Mouse (Mus musculus) cerebellum, postnatal 36 days (tissue): ENCODE data around the gene Kat2b.
"Not testable (repeated sequence)": the region's sequence is repeated elsewhere in the genome, so short reads cannot be mapped to it uniquely, and the experiment has no call there.

Experiments
- DNase-seq, 2 experiments: peaks; one replicate each; pipeline ENCODE4 v3.0.0; 2021 to 2022; ENCODE audit warnings: mixed read lengths in 2 of 2

Kat2b gene

DNA sequence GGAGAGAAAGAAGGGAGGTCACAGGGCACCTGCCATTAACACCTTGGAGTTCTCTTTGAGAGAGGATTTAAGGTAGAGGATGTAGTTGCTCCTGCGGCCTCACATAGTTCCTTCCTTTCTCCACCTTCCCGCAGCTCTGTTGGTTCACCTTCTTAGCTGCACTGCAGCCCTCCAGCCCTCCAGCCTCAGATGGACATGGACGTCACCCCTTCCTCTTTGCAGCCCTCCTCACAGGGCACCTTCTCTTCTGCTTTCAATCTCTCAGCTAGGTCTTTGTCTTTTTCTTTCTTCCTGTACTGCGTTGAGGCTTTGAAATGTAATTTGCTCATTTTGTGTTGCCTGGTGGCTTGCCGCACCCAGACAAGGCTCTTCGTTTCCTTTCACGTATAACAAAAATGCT lies 36.6 kb downstream of the Kat2b start:
- not testable (repeated sequence) for DNase-seq

DNA sequence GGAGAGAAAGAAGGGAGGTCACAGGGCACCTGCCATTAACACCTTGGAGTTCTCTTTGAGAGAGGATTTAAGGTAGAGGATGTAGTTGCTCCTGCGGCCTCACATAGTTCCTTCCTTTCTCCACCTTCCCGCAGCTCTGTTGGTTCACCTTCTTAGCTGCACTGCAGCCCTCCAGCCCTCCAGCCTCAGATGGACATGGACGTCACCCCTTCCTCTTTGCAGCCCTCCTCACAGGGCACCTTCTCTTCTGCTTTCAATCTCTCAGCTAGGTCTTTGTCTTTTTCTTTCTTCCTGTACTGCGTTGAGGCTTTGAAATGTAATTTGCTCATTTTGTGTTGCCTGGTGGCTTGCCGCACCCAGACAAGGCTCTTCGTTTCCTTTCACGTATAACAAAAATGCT lies 39.4 kb downstream of the Kat2b start:
- DNase-seq = not testable (repeated sequence)

DNA sequence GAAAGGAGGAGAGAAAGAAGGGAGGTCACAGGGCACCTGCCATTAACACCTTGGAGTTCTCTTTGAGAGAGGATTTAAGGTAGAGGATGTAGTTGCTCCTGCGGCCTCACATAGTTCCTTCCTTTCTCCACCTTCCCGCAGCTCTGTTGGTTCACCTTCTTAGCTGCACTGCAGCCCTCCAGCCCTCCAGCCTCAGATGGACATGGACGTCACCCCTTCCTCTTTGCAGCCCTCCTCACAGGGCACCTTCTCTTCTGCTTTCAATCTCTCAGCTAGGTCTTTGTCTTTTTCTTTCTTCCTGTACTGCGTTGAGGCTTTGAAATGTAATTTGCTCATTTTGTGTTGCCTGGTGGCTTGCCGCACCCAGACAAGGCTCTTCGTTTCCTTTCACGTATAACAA lies 42.3 kb downstream of the Kat2b start:
- DNase-seq = not testable (repeated sequence)

DNA sequence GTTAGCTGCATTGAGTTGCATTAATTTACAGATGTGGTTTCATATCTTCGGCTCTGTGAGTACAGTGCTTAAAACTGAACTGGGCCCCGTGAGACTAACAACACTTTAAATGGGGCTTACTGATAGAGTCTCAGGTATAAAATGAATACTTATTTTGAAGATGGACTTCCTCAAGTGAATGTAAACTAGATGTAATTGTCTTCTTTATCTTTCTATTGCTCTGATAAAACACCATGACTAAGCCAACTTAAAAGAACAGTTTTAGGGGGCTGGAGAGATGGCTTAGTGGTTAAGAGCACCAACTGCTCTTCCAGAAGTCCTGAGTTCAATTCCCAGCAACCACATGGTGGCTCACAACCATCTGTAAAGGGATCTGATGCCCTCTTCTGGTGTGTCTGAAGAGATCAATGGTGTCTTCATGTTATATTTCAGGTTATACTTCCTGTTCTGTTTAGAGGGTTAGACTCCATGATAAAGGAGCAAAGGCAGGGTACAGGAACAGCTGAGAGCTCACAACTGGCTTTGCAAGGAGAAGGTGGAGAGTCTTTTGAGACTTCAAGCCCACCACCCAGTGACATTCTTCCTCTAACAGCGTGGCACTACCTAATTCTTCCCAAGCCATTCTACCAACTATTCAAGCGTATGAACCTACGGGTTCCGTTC lies 50.8 kb downstream of the Kat2b start:
- no peak for DNase-seq

DNA sequence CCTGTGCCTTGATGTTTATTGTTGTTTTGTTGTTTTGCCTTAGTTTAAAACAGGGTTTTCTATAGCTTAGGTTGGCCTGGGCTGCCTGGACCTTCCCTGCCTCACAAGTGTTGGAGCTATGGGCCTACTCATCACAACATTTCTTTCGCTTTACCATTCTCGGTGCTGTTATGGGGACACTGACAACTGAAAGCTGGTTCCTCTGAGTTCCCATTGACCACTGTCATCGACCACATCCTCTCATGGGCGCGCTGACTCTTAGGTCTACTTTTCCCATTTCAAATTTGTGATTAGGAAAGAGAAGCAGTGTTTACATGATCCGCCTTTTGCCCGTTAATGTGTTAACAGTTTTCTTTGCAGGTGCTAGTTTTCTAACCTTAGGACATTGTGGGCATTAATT lies 51.7 kb downstream of the Kat2b start:
- DNase-seq = no peak

DNA sequence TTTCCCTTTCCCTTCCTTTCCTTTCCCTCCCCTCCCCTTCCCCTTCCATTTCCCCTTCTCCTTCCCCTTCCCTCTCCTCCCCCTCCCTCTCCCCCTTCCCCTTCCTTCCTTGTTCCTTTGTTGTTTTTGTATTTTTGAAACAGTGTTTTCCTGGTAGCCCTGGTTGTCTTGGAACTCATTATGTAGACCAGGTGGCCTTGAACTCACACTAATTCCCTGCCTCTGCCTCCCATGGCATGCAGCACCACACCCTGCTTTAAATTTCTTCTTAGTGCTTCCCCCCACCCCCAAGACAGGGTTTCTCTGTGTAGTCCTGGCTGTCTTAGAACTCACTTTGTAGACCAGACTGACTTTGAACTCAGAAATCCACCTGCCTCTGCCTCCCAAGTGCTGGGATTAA lies 52.7 kb downstream of the Kat2b start:
- DNase-seq = no peak

DNA sequence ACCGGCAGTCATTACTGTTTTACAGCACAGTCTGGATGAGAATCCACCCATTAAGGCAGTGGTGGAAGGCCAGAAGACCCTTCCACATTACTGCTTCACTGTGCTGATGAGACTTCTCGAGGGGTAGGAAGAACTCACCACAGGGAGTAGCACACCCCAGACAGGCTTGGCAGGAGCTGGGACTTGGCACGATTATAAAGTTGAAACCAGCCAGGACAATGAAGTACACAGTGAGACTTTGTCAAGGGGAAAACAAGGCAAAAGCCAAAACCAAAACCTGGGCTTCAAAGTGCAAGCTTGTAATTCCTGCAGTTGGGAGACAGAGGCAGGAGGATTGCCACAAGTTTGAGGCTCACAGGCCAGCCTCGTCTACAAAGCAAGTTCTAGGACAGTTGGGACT lies 54.0 kb downstream of the Kat2b start:
- DNase-seq = no peak

DNA sequence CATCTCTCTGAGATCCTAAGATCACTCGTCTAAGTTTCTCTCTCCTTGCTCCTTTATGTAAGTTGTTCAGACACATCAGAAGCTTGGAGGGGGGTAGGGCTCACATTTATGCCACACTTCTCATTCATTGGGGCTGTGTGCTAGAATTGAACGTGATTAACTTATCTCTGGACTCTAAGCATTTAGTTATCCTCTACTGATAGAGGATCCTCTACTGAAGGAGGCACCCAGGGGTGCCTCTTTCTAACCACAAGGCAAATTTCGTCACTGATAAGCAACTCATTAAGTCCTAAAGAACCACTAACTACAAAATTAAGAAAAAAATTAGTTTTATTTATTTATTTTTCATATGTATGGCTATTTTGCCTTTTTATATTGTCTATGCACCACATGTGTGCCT lies 55.5 kb downstream of the Kat2b start:
- DNase-seq = no peak

DNA sequence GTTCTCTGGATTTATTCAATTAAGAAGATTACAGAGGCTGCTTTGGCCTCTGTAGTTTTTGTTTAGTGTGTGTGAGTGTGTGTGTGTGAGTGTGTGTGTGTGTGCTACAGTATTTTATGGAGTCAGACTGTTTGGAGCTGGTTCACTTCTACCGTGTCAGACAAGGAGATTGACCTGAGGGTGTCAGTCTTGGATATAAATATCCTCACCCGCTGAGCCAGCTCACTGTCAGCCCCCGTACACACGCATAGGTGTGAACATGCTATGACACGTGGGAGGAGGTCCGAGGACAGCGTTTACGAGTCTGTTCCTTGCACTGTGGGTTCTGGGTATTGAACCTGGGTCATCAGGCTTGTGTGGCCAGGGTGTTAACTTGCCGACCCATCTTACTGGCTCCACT lies 57.1 kb downstream of the Kat2b start:
- DNase-seq = no peak

DNA sequence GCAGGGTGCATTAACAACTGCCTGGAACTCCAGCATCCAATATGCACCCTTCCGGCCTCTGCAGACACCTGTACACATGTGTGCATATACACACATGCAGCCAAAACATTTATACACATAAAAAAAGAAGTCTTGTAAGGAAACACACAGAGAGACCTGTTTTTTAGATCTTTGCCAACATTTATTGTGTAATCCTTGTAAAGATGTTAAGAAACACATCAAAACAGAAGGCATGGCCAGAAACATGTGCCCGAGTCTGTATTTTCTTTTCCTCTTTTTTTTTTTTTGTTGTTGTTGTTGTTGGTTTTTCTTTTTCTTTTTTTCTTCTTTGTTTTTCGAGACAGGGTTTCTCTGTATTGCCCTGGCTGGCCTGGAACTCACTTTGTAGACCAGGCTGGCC lies 59.5 kb downstream of the Kat2b start:
- DNase-seq = no peak

DNA sequence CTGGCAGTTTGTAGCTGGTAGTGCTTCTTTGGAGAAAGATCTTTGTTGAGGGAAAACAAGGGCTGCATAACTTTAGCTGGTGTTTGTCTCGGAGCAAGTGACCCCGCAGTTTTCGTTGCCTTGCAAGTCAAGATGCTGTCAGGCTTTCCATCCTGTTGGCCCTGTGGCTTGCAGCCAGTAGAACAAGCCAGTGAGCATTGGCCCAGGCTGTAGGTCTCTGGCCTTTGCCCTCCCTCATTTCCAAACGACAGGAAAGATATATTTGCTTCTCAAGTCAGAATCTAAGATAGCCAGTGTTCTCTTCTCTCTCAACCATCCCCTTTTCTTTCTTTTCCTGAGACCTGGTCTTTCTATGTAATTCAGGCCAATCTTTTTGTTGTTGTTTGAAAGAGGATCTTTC lies 60.8 kb downstream of the Kat2b start:
- peak; percentile 28 to 32 for DNase-seq

DNA sequence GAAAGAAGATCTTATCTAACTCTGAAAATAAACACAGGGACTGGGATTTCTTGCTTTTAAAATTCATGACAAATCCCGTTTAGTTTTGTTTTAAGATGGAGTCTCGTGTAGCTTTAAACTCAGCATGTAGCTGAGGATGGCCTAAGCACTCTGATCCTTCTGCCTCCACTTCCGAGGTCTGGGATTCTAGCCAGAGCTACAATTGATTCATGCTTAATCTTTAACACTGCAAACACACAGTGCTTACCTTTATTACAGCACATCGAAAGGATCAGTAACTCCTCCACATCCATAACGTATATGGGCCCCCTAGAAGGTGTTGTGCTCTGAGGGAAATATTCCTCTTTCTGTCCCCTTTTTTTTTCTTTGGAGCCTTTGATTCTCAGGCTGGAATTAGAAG lies 61.5 kb downstream of the Kat2b start:
- peak; percentile 18 to 33 for DNase-seq

DNA sequence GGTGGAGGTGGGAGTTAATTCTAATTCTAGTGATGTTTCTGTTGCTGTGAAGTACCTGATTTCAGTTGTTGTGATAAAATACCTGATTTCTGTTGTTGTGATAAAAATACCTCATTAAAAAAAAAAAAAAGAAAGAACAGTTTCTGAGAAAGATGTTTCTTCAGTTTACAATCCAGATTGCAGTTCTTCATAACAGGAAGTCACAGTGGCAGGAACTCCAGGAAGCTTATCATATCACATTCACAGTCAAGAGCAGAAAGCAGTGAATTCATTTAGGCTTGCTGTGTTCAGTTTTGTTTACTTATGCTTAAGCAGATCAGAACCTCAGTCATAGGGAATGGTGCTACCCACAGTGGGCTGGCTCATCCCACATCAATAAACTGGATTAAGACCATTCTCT lies 64.7 kb downstream of the Kat2b start:
- DNase-seq = no peak

DNA sequence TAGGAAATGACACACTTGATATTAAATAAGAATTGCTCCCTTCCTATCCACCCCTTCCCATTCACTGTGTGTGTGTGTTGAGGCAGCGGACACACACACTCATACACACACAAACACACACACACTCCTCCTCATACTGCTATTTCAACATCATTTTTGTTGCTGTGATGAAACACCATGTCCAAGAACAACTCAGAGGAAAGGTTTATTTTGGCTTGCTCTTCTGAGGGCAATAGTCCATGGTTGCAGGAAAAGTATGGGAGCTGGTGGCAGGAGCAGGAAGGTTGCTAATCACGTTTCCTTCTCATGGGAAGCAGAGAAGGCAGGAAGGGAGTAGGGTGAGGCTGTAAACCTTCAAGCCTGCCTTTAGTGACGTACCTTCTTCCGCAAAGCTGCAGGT lies 76.7 kb downstream of the Kat2b start:
- DNase-seq = no peak

DNA sequence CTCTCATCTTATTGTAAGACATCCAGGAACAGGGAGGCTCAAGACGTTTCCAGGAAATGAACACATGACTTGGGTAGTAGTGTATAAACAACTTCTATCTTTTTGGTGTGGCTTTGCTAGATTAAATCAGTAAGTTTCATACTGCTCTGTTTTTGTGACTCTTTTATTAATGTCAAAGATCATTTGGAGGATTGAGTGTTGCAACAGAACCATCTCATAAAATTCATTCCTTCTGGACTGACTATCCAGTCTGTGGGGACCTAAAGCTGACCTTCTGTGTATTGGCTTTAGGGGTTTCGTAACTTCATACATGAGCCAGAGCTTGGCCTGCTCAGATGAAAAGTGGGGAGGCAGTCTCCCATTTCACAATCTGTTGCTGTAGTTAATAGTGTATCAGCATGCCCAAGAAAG lies 83.6 kb downstream of the Kat2b start:
- no peak for DNase-seq

DNA sequence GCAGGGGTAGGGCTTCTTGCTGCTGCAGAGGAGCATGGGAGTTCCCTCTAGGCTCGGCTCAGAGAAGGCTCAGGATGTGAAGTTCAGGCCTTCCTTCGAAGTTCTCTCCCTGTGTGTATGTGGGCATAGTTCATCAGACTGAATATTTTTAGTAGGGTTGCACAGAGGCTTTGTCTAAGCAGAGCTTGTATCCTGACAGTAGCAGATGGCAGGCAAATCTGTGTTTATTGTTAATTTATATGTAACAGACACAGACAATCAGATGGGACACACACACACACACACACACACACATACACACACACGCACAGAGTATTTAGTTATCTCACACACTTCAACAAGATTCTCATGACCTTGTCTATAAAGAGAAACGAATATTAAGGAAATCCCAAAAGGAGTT lies 87.9 kb downstream of the Kat2b start:
- DNase-seq = no peak

DNA sequence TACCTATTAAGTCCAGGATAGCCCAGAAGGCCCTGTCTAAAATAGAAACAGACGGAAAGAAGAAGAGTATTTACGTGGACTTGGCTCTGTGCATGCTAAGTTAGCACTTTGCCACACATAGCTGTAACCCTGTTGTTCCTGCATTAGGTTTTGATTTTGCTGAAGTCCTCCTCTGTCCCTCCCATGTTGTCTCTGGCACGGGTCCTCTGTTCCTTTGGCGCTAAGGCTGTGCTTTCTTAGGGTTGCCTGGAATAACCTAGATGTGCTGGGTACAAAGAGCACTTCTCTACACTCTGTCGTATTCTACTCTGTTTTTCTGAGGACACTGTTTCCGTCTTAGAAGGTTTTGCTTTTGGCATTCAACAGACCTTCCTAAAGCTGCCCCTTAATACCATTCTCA lies 88.4 kb downstream of the Kat2b start:
- no peak for DNase-seq

DNA sequence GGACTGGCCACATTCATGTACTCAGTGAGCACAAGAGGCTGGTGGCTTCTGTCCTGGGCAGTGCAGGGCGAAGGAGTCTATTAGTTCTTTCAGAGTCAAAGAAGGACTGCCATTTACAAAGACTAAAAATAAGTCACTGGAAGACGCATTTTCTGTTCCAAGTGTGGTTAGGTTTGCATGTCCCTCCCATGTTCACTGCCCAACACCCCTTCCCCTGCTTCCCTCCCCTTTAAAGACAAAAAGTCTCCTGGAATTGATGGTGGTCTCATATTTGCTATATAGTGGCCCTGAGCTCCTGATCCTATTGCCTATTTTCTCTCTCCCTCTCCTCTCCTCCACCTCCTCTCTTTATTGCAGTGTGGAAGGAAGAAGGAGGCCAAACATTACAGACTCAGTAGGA lies 89.3 kb downstream of the Kat2b start:
- DNase-seq = no peak

DNA sequence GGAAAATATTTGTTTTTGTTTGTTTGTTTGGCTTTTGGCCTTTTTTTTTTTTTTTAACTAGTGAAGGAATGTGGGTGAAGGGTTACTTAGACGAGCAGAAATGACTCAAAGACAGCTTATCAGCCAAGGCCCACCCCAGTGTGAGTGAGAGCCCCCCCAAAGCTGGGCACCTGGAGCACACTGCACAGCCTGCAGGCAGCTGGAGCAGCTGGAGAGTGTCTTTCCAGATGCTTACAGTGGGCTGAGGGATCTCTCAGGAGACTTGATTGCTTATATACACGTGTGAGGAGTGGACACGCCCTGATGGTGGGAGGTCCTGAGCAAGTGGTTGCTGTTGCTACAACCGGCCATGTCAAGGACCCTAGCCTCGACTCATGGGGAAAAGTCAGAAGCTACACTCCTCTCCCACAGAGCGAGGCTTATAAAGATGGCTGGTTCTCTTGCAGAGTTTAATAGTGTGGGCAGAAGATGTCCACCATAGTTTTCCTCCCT lies 89.8 kb downstream of the Kat2b start:
- no peak for DNase-seq

DNA sequence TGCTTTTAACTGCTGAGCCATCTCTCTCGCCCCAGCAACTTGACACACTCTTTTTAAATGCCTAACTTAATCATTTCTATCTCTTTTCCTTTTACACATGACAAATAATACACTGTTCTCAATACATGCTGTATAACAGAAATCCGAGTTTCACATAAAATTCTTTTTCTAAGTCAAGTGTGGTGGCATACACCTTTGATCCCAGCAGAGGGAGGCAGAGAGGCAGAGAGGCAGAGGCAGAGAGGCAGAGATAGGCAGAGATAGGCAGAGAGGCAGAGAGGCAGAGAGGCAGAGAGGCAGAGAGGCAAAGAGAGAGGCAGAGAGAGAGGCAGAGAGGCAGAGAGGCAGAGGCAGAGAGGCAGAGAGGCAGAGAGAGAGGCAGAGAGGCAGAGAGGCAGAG lies 90.7 kb downstream of the Kat2b start:
- peak; percentile 24 to 36 for DNase-seq

DNA sequence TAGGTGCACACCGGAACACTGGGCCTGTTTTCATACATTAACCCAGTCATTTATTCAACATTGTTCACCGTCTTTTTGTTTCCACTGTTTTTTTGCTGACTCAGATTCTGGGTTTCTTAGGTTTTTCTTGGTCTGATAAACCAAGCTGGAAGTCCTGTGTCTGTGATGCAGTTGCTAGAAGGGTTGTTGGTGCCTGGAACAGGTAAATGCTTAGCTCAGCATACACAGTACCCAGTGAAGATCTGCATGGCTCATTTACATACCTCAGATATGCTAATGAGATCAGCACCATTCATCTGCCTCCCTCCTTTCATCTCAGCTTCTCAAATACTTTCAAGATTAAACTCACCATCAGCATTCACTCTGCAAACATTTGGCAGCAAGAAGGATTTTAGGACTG lies 92.0 kb downstream of the Kat2b start:
- DNase-seq = no peak

DNA sequence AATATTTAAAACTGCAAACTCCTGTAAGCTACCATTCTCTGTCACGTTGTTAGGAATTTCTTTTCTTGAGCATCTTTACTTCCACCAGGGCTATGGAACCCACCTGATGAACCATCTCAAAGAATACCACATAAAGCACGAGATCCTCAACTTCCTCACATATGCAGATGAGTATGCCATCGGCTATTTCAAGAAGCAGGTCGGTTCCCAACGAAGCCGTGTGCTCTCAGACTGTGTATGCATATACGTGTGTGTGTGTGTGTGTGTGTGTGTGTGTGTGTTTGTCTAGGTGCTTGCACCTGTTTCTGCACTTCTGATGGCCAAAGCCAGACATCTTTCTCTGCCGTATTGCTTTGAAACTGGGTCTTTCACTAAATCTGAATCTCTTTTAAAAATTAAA lies 92.6 kb downstream of the Kat2b start:
- DNase-seq = no peak

DNA sequence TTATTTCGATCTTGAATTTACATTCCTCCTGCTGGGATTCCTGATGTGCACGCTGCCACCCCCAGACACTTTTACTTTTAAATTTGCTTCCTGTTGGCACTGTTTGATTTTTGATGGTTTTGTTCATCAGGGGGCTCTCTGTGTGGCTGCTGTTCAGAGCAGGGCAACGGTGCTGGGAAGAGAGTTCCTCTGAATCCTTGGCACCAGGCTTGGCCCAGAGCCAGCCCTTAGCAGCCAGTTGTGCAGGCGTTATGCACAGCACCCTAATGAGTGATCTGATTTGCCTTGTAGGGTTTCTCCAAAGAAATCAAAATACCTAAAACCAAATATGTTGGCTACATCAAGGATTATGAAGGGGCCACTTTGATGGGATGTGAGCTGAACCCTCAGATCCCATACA lies 93.1 kb downstream of the Kat2b start:
- peak; percentile 22 to 26 for DNase-seq

DNA sequence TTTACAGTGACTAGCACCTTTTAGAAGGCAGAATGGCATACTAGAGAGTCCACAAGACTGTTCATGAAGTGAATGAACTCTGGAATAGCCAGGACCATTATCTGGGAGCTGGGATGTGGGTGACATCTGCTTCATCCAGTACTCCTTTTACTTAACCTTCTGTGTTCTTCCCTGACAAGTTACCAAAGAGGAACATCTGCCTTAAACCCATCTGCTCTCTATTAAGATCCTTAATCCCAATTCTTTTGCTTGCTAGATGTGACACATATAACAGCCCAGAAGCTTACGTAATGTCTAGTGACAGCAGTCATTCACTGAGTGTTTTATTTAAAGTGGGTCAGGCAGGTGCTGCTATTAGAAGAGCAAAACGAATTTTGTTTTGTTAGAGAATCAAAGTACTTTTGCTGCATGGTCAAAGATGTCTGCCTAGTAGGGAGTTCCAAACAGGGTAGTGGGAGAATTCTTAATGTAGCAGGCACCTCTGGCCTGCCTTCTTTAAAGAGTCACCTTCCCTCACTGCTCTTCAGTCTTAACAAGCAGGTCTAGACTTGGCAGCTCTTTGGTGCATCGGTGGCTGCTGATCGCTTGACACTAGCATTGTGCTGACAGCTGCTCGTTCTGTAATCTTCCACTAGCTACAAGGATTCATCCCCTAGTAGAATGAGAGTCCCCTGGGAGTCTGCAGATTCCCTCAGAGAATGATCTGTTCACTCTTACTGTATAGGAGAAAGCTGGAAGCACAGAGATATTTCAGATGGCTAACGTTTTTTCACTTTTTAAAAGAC lies 94.6 kb downstream of the Kat2b start:
- DNase-seq = no peak

DNA sequence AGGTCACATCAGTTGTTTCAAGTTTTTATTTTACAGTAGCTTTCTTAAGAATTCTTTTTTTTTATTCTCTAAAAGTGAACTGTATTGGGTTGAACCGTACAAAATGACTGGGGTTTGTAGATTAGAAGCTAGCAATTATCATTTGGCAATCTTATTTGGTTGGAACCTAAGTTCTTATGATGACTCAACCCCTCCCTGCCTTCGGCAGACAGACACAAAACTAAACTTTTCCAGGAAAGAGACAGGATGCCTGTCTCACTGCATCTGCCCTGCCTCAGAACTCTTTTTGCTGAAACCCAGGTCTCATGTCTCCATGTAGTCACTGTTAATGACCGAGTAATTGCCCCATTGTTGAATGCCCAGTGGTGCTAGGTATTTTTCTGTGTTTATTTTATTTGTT lies 97.6 kb downstream of the Kat2b start:
- no peak for DNase-seq
